Mouse (Mus musculus): ENCODE data around the gene Cmss1. TPM values are rescaled to one million over a fixed set of nuclear protein-coding genes. Genes with fewer than 3 reads are reported as not detected.

Cmss1 gene
- polyA plus RNA-seq, 1 experiment from 2014 or later, result 36.8 TPM

GRCm38 (mm10) chr16:57577519-57577918, 29.1 kb downstream of the Cmss1 start:
- Histone ChIP-seq H3K4me3 (replicated peaks) (no peak overlapping the region), H3K9ac (replicated peaks) (no peak overlapping the region), H3K27ac (no peak overlapping the region), H3K36me3 (no peaks in the 10 kb centered on the region), H3K4me1 (replicated peaks) (no peaks in the 10 kb centered on the region), H3K4me2 (replicated peaks) (no peak overlapping the region), H3K9me3 (no peaks in the 10 kb centered on the region), H3K27me3 (no peaks in the 10 kb centered on the region)
- ATAC-seq, result no peak
- 91% methylated on average over 1 of the region's 1 CpGs for WGBS

GRCm38 (mm10) chr16:57575764-57576388, 30.8 kb downstream of the Cmss1 start:
- no peaks in the 10 kb centered on the region for H3K27me3 ChIP-seq
- ATAC-seq, result no peak
- H3K4me2 ChIP-seq (replicated peaks), result no peak overlapping the region
- no peak overlapping the region for H3K27ac ChIP-seq
- 92% methylated on average over 1 of the region's 1 CpGs for WGBS
- no peak overlapping the region for H3K9ac ChIP-seq (replicated peaks)
- H3K4me3 ChIP-seq (replicated peaks), result no peak overlapping the region
- no peaks in the 10 kb centered on the region for H3K9me3 ChIP-seq
- H3K36me3 ChIP-seq, result no peaks in the 10 kb centered on the region
- no peaks in the 10 kb centered on the region for H3K4me1 ChIP-seq (replicated peaks)

- H3K4me3 ChIP-seq (replicated peaks), result no peak overlapping the region
- no peak overlapping the region for H3K27ac ChIP-seq
- no peak for ATAC-seq
- H3K27me3 ChIP-seq, result no peaks in the 10 kb centered on the region
- H3K4me1 ChIP-seq (replicated peaks), result no peaks in the 10 kb centered on the region
- no peak overlapping the region for H3K4me2 ChIP-seq (replicated peaks)
- no peaks in the 10 kb centered on the region for H3K9me3 ChIP-seq
- no peak overlapping the region for H3K9ac ChIP-seq (replicated peaks)
- 91% methylated on average over 1 of the region's 1 CpGs for WGBS
- H3K36me3 ChIP-seq, result no peaks in the 10 kb centered on the region
Measured at GRCm38 (mm10) chr16:57573831-57574230, 32.8 kb downstream of the Cmss1 start.

- no peaks in the 10 kb centered on the region for H3K36me3 ChIP-seq
- WGBS, result 89% methylated on average over 5 of the region's 5 CpGs
- H3K27me3 ChIP-seq, result no peaks in the 10 kb centered on the region
- H3K4me1 ChIP-seq (replicated peaks), result no peaks in the 10 kb centered on the region
- H3K27ac ChIP-seq, result no peak overlapping the region
- H3K4me3 ChIP-seq (replicated peaks), result no peak overlapping the region
- no peak overlapping the region for H3K4me2 ChIP-seq (replicated peaks)
- no peak for ATAC-seq
- no peak overlapping the region for H3K9ac ChIP-seq (replicated peaks)
- H3K9me3 ChIP-seq, result no peaks in the 10 kb centered on the region
Measured at GRCm38 (mm10) chr16:57570789-57571311, 35.8 kb downstream of the Cmss1 start.

GRCm38 (mm10) chr16:57568648-57569404, 37.8 kb downstream of the Cmss1 start:
- WGBS, result 93% methylated on average over 7 of the region's 7 CpGs
- no peak for ATAC-seq

GRCm38 (mm10) chr16:57566215-57566614, 40.4 kb downstream of the Cmss1 start:
- Histone ChIP-seq H3K27ac (no peak overlapping the region), H3K9me3 (no peaks in the 10 kb centered on the region), H3K4me3 (replicated peaks) (no peak overlapping the region), H3K4me2 (replicated peaks) (no peak overlapping the region), H3K27me3 (no peaks in the 10 kb centered on the region), H3K36me3 (no peaks in the 10 kb centered on the region), H3K9ac (replicated peaks) (no peak overlapping the region), H3K4me1 (replicated peaks) (no peaks in the 10 kb centered on the region)
- ATAC-seq, result no peak
- 91% methylated on average over 3 of the region's 3 CpGs for WGBS

More at GRCm38 (mm10) chr16:57568648-57569404, 37.8 kb downstream of the Cmss1 start:
- Histone ChIP-seq H3K27ac (no peak overlapping the region), H3K9ac (replicated peaks) (no peak overlapping the region), H3K27me3 (no peaks in the 10 kb centered on the region), H3K4me2 (replicated peaks) (no peak overlapping the region), H3K4me3 (replicated peaks) (no peak overlapping the region), H3K9me3 (no peaks in the 10 kb centered on the region), H3K4me1 (replicated peaks) (no peaks in the 10 kb centered on the region), H3K36me3 (no peaks in the 10 kb centered on the region)

GRCm38 (mm10) chr16:57564807-57565206, 41.9 kb downstream of the Cmss1 start:
- Histone ChIP-seq H3K36me3 (no peaks in the 10 kb centered on the region), H3K4me3 (replicated peaks) (no peak overlapping the region), H3K27me3 (no peaks in the 10 kb centered on the region), H3K9ac (replicated peaks) (no peak overlapping the region), H3K27ac (no peak overlapping the region), H3K4me2 (replicated peaks) (no peak overlapping the region), H3K4me1 (replicated peaks) (no peaks in the 10 kb centered on the region), H3K9me3 (no peaks in the 10 kb centered on the region)
- 76% methylated on average over 1 of the region's 1 CpGs for WGBS
- no peak for ATAC-seq

- Histone ChIP-seq H3K4me2 (replicated peaks) (no peak overlapping the region), H3K4me1 (replicated peaks) (no peaks in the 10 kb centered on the region), H3K9ac (replicated peaks) (no peak overlapping the region), H3K9me3 (no peaks in the 10 kb centered on the region), H3K4me3 (replicated peaks) (no peak overlapping the region), H3K36me3 (no peaks in the 10 kb centered on the region), H3K27ac (no peak overlapping the region), H3K27me3 (no peaks in the 10 kb centered on the region)
- WGBS, result 93% methylated on average over 3 of the region's 3 CpGs
- no peak for ATAC-seq
Measured at GRCm38 (mm10) chr16:57563453-57563852, 43.2 kb downstream of the Cmss1 start.

- Histone ChIP-seq H3K4me1 (replicated peaks) (no peaks in the 10 kb centered on the region), H3K4me2 (replicated peaks) (no peak overlapping the region), H3K9me3 (no peaks in the 10 kb centered on the region), H3K27me3 (no peaks in the 10 kb centered on the region), H3K27ac (no peak overlapping the region), H3K36me3 (no peaks in the 10 kb centered on the region), H3K4me3 (replicated peaks) (no peak overlapping the region), H3K9ac (replicated peaks) (no peak overlapping the region)
- 94% methylated on average over 1 of the region's 1 CpGs for WGBS
- no peak for ATAC-seq
Measured at GRCm38 (mm10) chr16:57560185-57560584, 46.5 kb downstream of the Cmss1 start.

- H3K27me3 ChIP-seq, result no peaks in the 10 kb centered on the region
- H3K27ac ChIP-seq, result no peak overlapping the region
- no peaks in the 10 kb centered on the region for H3K4me1 ChIP-seq (replicated peaks)
- no peak overlapping the region for H3K4me2 ChIP-seq (replicated peaks)
- H3K9ac ChIP-seq (replicated peaks), result no peak overlapping the region
- H3K9me3 ChIP-seq, result no peaks in the 10 kb centered on the region
- no peak overlapping the region for H3K4me3 ChIP-seq (replicated peaks)
- no peak for ATAC-seq
- no peaks in the 10 kb centered on the region for H3K36me3 ChIP-seq
- 90% methylated on average over 3 of the region's 3 CpGs for WGBS
Measured at GRCm38 (mm10) chr16:57558258-57558657, 48.4 kb downstream of the Cmss1 start.

- Histone ChIP-seq H3K4me2 (replicated peaks) (no peak overlapping the region), H3K9me3 (no peaks in the 10 kb centered on the region), H3K4me1 (replicated peaks) (no peaks in the 10 kb centered on the region), H3K4me3 (replicated peaks) (no peak overlapping the region), H3K9ac (replicated peaks) (no peak overlapping the region), H3K27me3 (no peaks in the 10 kb centered on the region), H3K36me3 (no peaks in the 10 kb centered on the region), H3K27ac (no peak overlapping the region)
- WGBS, result 90% methylated on average over 2 of the region's 2 CpGs
- no peak for ATAC-seq
Measured at GRCm38 (mm10) chr16:57556244-57556643, 50.4 kb downstream of the Cmss1 start.

- Histone ChIP-seq H3K9me3 (no peaks in the 10 kb centered on the region), H3K4me2 (replicated peaks) (no peak overlapping the region), H3K36me3 (no peaks in the 10 kb centered on the region), H3K9ac (replicated peaks) (no peak overlapping the region), H3K27ac (no peak overlapping the region), H3K4me3 (replicated peaks) (no peak overlapping the region), H3K4me1 (replicated peaks) (no peaks in the 10 kb centered on the region), H3K27me3 (no peaks in the 10 kb centered on the region)
- 62% methylated on average over 4 of the region's 4 CpGs for WGBS
- no peak for ATAC-seq
Measured at GRCm38 (mm10) chr16:57555667-57556066, 51.0 kb downstream of the Cmss1 start.
